ENCODE assay signal across 23 mouse cellular contexts in genomic region chr6:125407224-125407623, GRCm38 (mm10). TPM values are rescaled to one million over a fixed set of nuclear protein-coding genes. Genes with fewer than 3 reads are reported as not detected.
DNase-seq lines count a peak whose midpoint lies in the region; ATAC-seq lines count a peak whose summit lies in the region.
"Had no signal": no experiment of that assay in that cellular context is flagged by ENCODE, and none has a peak within 500 bp of the region (broad histone marks: within the 10 kb centered on the region; RNA-seq: fewer than 3 reads in every experiment).

No protein-coding gene starts in this region.

- intact Hi-C loops in heart, postnatal 10 days (cut with DNase I) = no loop called here

- DNase-seq in adrenal gland, adult (ENCODE audit: inconsistent age in 2 of 2, low spot score in 1 of 2) = peak; percentile 2 to 13
- no peak for DNase-seq in adrenal gland, adult 8-10 months
- peak; percentile 43 for DNase-seq in testis, postnatal 10 days (ENCODE audit: low spot score)
- DNase-seq in testis, postnatal 14 days (ENCODE audit: low spot score) = no peak
- DNase-seq in ZHBTc4 (ENCODE audit: low read depth, low spot score) = peak; percentile 63
- DNase-seq in urinary bladder, postnatal 25 days (ENCODE audit: low spot score) = no peak
- no peak for DNase-seq in heart, postnatal 10 days
- DNase-seq: adrenal gland, postnatal 14 days; cerebellum, adult 11 months; cerebellum, adult 2 months; cerebellum, adult 9-11 months; cerebellum, postnatal 25 days; gastrocnemius, postnatal 14 days; heart, adult 18-20 months had no signal

- ATAC-seq in CD4-positive, CD25-positive, alpha-beta regulatory T cell, adult 4 months = no peak
- ATAC-seq: activated CD4-positive, CD25-positive, alpha-beta regulatory T cell, adult 4 months; forebrain, embryonic 15.5 days; intestine, postnatal 0 days; Patski had no signal

RNA-seq across cellular contexts. Expression of gene Plekhg6, which starts 26.6 kb away (rescaled TPM):
- total RNA-seq in adrenal gland, adult 8-10 months (2022) = under 1 TPM in 2 of 4 experiments, not detected in 2; 0.09 to 0.19 TPM
- under 1 TPM in 1 of 2 experiments, not detected in 1; 0.12 TPM for polyA plus RNA-seq in CD4-positive, CD25-positive, alpha-beta regulatory T cell, adult 4 months (2017; shearing (Covaris generic))
- not detected for total RNA-seq in heart, postnatal 10 days (2021)
- total RNA-seq: common myeloid progenitor, adult 5-6 weeks; gastrocnemius, adult 18-20 months; gastrocnemius, postnatal 14 days; heart, adult 18-20 months; heart, postnatal 25 days had no signal
- polyA plus RNA-seq: activated CD4-positive, CD25-positive, alpha-beta regulatory T cell, adult 4 months; erythroblast, embryonic 14.5 days had no signal

RNA-seq across cellular contexts. Expression of gene Tnfrsf1a, which starts 58.1 kb away (rescaled TPM):
- total RNA-seq in adrenal gland, adult 8-10 months (2022) = 100 to 1,000 TPM; 194 to 259 (median 215) TPM
- 10 to 100 TPM; 24.9 to 43.5 TPM for polyA plus RNA-seq in CD4-positive, CD25-positive, alpha-beta regulatory T cell, adult 4 months (2017; shearing (Covaris generic))
- total RNA-seq in heart, postnatal 10 days (2021) = 10 to 100 TPM; 73.7 to 77.8 TPM

Comparison
In these comparisons a context has a peak if more than half of its experiments do, and no peak if none do; other contexts are left out.
1. DNase-seq: peak in adrenal gland, adult (2 of 2), testis, postnatal 10 days (single experiment) and ZHBTc4 (single experiment); none in adrenal gland, adult 8-10 months (single experiment), testis, postnatal 14 days (single experiment), urinary bladder, postnatal 25 days (single experiment) and heart, postnatal 10 days (0 of 2).